Mouse (Mus musculus): ENCODE measurements around the gene Rab37. TPM values are rescaled to one million over a fixed set of nuclear protein-coding genes. Genes with fewer than 3 reads are reported as not detected.
A peak's percentile ranks its signal among the peaks of the same experiment; 100 is the strongest.

The Rab37 gene
- total and polyA plus RNA-seq, 3 experiments: 0.31 to 1.3 (median 0.32) TPM

GRCm38 (mm10) chr11:115081373-115081772, 9.9 kb upstream of the Rab37 start:
- DNase-seq: no peak
- no peak for TF ChIP-seq CTCF (IDR thresholded peaks at IDR 0.05)
- TF ChIP-seq POLR2A (IDR thresholded peaks at IDR 0.05; ENCODE audit: insufficient read depth, low read depth, low read length): no peak
- TF ChIP-seq EP300 (IDR thresholded peaks at IDR 0.05; ENCODE audit: insufficient read depth, low read depth, low read length): no peak
- no peaks in the 10 kb centered on the region for H3K36me3 ChIP-seq (ENCODE audit: control insufficient read depth, insufficient read depth, low read length)
- H3K9ac ChIP-seq (ENCODE audit: low read depth, low read length): no peak overlapping the region
- peaks cover 3% of the 10 kb centered on the region; the same call in 1 of the 2 replicates for H3K27me3 ChIP-seq (ENCODE audit: control insufficient read depth, insufficient read depth, low read length)
- H3K4me3 ChIP-seq: no peak overlapping the region
- no peaks in the 10 kb centered on the region for H3K4me1 ChIP-seq (ENCODE audit: control insufficient read depth, insufficient read depth, low read length)
- H3K27ac ChIP-seq: no peak overlapping the region
- WGBS: 61% methylated on average over 3 of the region's 3 CpGs
- intact Hi-C loops (cut with DNase I): loop anchor here (5.0 kb wide), 1 partner anchor 191 kb away; no protein-coding TSS in a partner anchor
- H3K79me2 ChIP-seq (replicated peaks; ENCODE audit: control insufficient read depth, insufficient read depth, low read length): no peaks in the 10 kb centered on the region

- no peak for TF ChIP-seq POLR2A (IDR thresholded peaks at IDR 0.05; ENCODE audit: insufficient read depth, low read depth, low read length)
- no peak for TF ChIP-seq EP300 (IDR thresholded peaks at IDR 0.05; ENCODE audit: insufficient read depth, low read depth, low read length)
- no peak for TF ChIP-seq CTCF (IDR thresholded peaks at IDR 0.05)
- Histone ChIP-seq H3K79me2 (replicated peaks; ENCODE audit: control insufficient read depth, insufficient read depth, low read length) (no peaks in the 10 kb centered on the region), H3K36me3 (ENCODE audit: control insufficient read depth, insufficient read depth, low read length) (no peaks in the 10 kb centered on the region), H3K27me3 (ENCODE audit: control insufficient read depth, insufficient read depth, low read length) (peaks cover 3% of the 10 kb centered on the region; the same call in 1 of the 2 replicates), H3K9ac (ENCODE audit: low read depth, low read length) (no peak overlapping the region), H3K27ac (no peak overlapping the region), H3K4me1 (ENCODE audit: control insufficient read depth, insufficient read depth, low read length) (no peaks in the 10 kb centered on the region), H3K4me3 (no peak overlapping the region)
- intact Hi-C loops (cut with DNase I): loop anchor here (5.0 kb wide), 1 partner anchor 190 kb away; no protein-coding TSS in a partner anchor
- no peak for DNase-seq
- WGBS: 70% methylated on average over 6 of the region's 6 CpGs
Measured at GRCm38 (mm10) chr11:115082196-115082595, 9.0 kb upstream of the Rab37 start.

GRCm38 (mm10) chr11:115083376-115084139, 7.7 kb upstream of the Rab37 start:
- DNase-seq: peak; percentile 41 to 62
- Histone ChIP-seq H3K4me3 (no peak overlapping the region), H3K27me3 (ENCODE audit: control insufficient read depth, insufficient read depth, low read length) (peaks cover 3% of the 10 kb centered on the region; the same call in 1 of the 2 replicates), H3K27ac (no peak overlapping the region), H3K36me3 (ENCODE audit: control insufficient read depth, insufficient read depth, low read length) (no peaks in the 10 kb centered on the region), H3K79me2 (replicated peaks; ENCODE audit: control insufficient read depth, insufficient read depth, low read length) (no peaks in the 10 kb centered on the region), H3K4me1 (ENCODE audit: control insufficient read depth, insufficient read depth, low read length) (no peaks in the 10 kb centered on the region), H3K9ac (ENCODE audit: low read depth, low read length) (no peak overlapping the region)
- intact Hi-C loops (cut with DNase I): loop anchor here (1.0 to 5.0 kb wide), 2 partner anchors 70 to 189 kb away; no protein-coding TSS in a partner anchor
- 33% methylated on average over 18 of the region's 18 CpGs for WGBS
- TF ChIP-seq EP300 (IDR thresholded peaks at IDR 0.05; ENCODE audit: insufficient read depth, low read depth, low read length): 0 out of 2 replicates have a peak, but pooled peaks have one; percentile 48
- TF ChIP-seq POLR2A (IDR thresholded peaks at IDR 0.05; ENCODE audit: insufficient read depth, low read depth, low read length): no peak

GRCm38 (mm10) chr11:115084595-115084994, 6.6 kb upstream of the Rab37 start:
- Histone ChIP-seq H3K27me3 (ENCODE audit: control insufficient read depth, insufficient read depth, low read length) (peaks cover 3% of the 10 kb centered on the region; the same call in 1 of the 2 replicates), H3K4me3 (no peak overlapping the region), H3K27ac (no peak overlapping the region), H3K79me2 (replicated peaks; ENCODE audit: control insufficient read depth, insufficient read depth, low read length) (no peaks in the 10 kb centered on the region), H3K4me1 (ENCODE audit: control insufficient read depth, insufficient read depth, low read length) (no peaks in the 10 kb centered on the region), H3K36me3 (ENCODE audit: control insufficient read depth, insufficient read depth, low read length) (no peaks in the 10 kb centered on the region), H3K9ac (ENCODE audit: low read depth, low read length) (no peak overlapping the region)
- intact Hi-C loops (cut with DNase I): loop anchor here (5.0 kb wide), 1 partner anchor 188 kb away; no protein-coding TSS in a partner anchor
- DNase-seq: no peak
- no peak for TF ChIP-seq POLR2A (IDR thresholded peaks at IDR 0.05; ENCODE audit: insufficient read depth, low read depth, low read length)
- no peak for TF ChIP-seq EP300 (IDR thresholded peaks at IDR 0.05; ENCODE audit: insufficient read depth, low read depth, low read length)
- TF ChIP-seq CTCF (IDR thresholded peaks at IDR 0.05): no peak
- WGBS: 45% methylated on average over 12 of the region's 12 CpGs

- Histone ChIP-seq H3K27ac (no peak overlapping the region), H3K4me1 (ENCODE audit: control insufficient read depth, insufficient read depth, low read length) (no peaks in the 10 kb centered on the region), H3K4me3 (no peak overlapping the region), H3K9ac (ENCODE audit: low read depth, low read length) (no peak overlapping the region), H3K36me3 (ENCODE audit: control insufficient read depth, insufficient read depth, low read length) (no peaks in the 10 kb centered on the region), H3K79me2 (replicated peaks; ENCODE audit: control insufficient read depth, insufficient read depth, low read length) (no peaks in the 10 kb centered on the region), H3K27me3 (ENCODE audit: control insufficient read depth, insufficient read depth, low read length) (peaks cover 3% of the 10 kb centered on the region; the same call in 1 of the 2 replicates)
- 68% methylated on average over 8 of the region's 8 CpGs for WGBS
- intact Hi-C loops (cut with DNase I): no loop called here
- TF ChIP-seq CTCF (IDR thresholded peaks at IDR 0.05) (no peak), EP300 (IDR thresholded peaks at IDR 0.05; ENCODE audit: insufficient read depth, low read depth, low read length) (no peak), POLR2A (IDR thresholded peaks at IDR 0.05; ENCODE audit: insufficient read depth, low read depth, low read length) (no peak)
- DNase-seq: no peak
Measured at GRCm38 (mm10) chr11:115085064-115085463, 6.2 kb upstream of the Rab37 start.

- Histone ChIP-seq H3K27ac (no peak overlapping the region), H3K36me3 (ENCODE audit: control insufficient read depth, insufficient read depth, low read length) (no peaks in the 10 kb centered on the region), H3K4me3 (no peak overlapping the region), H3K27me3 (ENCODE audit: control insufficient read depth, insufficient read depth, low read length) (peaks cover 3% of the 10 kb centered on the region; the same call in 1 of the 2 replicates), H3K79me2 (replicated peaks; ENCODE audit: control insufficient read depth, insufficient read depth, low read length) (no peaks in the 10 kb centered on the region), H3K4me1 (ENCODE audit: control insufficient read depth, insufficient read depth, low read length) (no peaks in the 10 kb centered on the region), H3K9ac (ENCODE audit: low read depth, low read length) (no peak overlapping the region)
- intact Hi-C loops (cut with DNase I): no loop called here
- DNase-seq: no peak
- 57% methylated on average over 7 of the region's 7 CpGs for WGBS
- TF ChIP-seq POLR2A (IDR thresholded peaks at IDR 0.05; ENCODE audit: insufficient read depth, low read depth, low read length) (no peak), EP300 (IDR thresholded peaks at IDR 0.05; ENCODE audit: insufficient read depth, low read depth, low read length) (no peak), CTCF (IDR thresholded peaks at IDR 0.05) (no peak)
Measured at GRCm38 (mm10) chr11:115086213-115086612, 5.0 kb upstream of the Rab37 start.

Measured in heart, adult 2 months (tissue).